Mouse (Mus musculus) neural tube, embryonic 11.5 days (tissue): ENCODE measurements around the gene Akap10. TPM values are rescaled to one million over a fixed set of nuclear protein-coding genes. Genes with fewer than 3 reads are reported as not detected.

Source experiments
- ATAC-seq: fragments of 200-750 bp; cut with Nextera tagmentation; 2 replicates; pipeline ENCODE4 v1.8.0; 2017; ENCODE audit warnings: moderate number of reproducible peaks, mild to moderate bottlenecking, moderate TSS enrichment, moderate library complexity; ENCODE audit not compliant: insufficient read depth, low FRiP score, low TSS enrichment
- DNase-seq: peaks from one replicate; pipeline ENCODE4 v3.0.0-alpha.2; 2015; ENCODE audit warnings: low spot score
- H3K27ac ChIP-seq: fragments of 300-500 bp; sonication (generic); 2 replicates; pipeline ENCODE4 v1.5.1; 2014; ENCODE audit warnings: low read depth, mild to moderate bottlenecking, low read length
- H3K27me3 ChIP-seq: fragments of 300-500 bp; sonication (generic); 2 replicates; pipeline ENCODE4 v1.6.1; 2014; ENCODE audit warnings: mild to moderate bottlenecking, low read length, mixed read lengths; ENCODE audit not compliant: control insufficient read depth, insufficient read depth
- H3K36me3 ChIP-seq: fragments of 300-500 bp; sonication (generic); 2 replicates; pipeline ENCODE4 v1.6.1; 2014; ENCODE audit warnings: mild to moderate bottlenecking, low read length, moderate library complexity, mixed read lengths; ENCODE audit not compliant: control insufficient read depth, insufficient read depth
- H3K4me1 ChIP-seq: fragments of 300-500 bp; sonication (generic); 2 replicates; pipeline ENCODE4 v1.6.1; 2014; ENCODE audit warnings: low read length, mixed read lengths; ENCODE audit not compliant: control insufficient read depth, insufficient read depth
- H3K4me2 ChIP-seq: fragments of 300-500 bp; sonication (generic); 2 replicates; pipeline ENCODE4 v1.6.1; 2014; ENCODE audit warnings: low read depth, mild to moderate bottlenecking, moderate library complexity
- H3K4me3 ChIP-seq: fragments of 300-500 bp; sonication (generic); 2 replicates; pipeline ENCODE4 v1.5.1; 2014; ENCODE audit warnings: low read depth, low read length
- H3K9ac ChIP-seq: fragments of 300-500 bp; sonication (generic); 2 replicates; pipeline ENCODE4 v1.6.1; 2014; ENCODE audit warnings: mild to moderate bottlenecking, low read length
- H3K9me3 ChIP-seq: fragments of 300-500 bp; sonication (generic); 2 replicates; pipeline ENCODE4 v1.6.1; 2016; ENCODE audit warnings: low read length; ENCODE audit not compliant: control insufficient read depth
- WGBS: fragments of 180-500 bp; shearing (Covaris S2); extraction: QIAGEN DNeasy Blood & Tissue Kit; methylation state at CpG from one replicate; pipeline ENCODE4 v1.1.7; 2014; 5-methylcytosine and 5-hydroxymethylcytosine counted together
- polyA plus RNA-seq: library from polyadenylated mRNA; unstranded; fragments of >200 nt; fragmentation: Nextera tagmentation; extraction: Ambion mirVana; gene quantifications from 2 replicates; pipeline ENCODE4 v1.2.1, GENCODE M21; 2014

Gene Akap10
- polyA plus RNA-seq, 1 experiment from 2014 or later = 17.7 TPM

- DNase-seq (no peak), ATAC-seq (no peak)
- Histone ChIP-seq H3K36me3 (peaks cover 2% of the 10 kb centered on the region), H3K9me3 (no peaks in the 10 kb centered on the region), H3K4me3 (no peak overlapping the region), H3K27ac (no peak overlapping the region), H3K4me2 (no peak overlapping the region), H3K27me3 (no peaks in the 10 kb centered on the region), H3K4me1 (no peaks in the 10 kb centered on the region), H3K9ac (no peak overlapping the region)
Observed at GRCm38 (mm10) chr11:61908315-61908714, 21.7 kb downstream of the Akap10 start.

- Histone ChIP-seq H3K9me3 (no peaks in the 10 kb centered on the region), H3K27me3 (no peaks in the 10 kb centered on the region), H3K9ac (no peak overlapping the region), H3K4me3 (no peak overlapping the region), H3K36me3 (peaks cover 2% of the 10 kb centered on the region; the same call in 1 of the 2 replicates), H3K4me1 (no peaks in the 10 kb centered on the region), H3K4me2 (no peak overlapping the region), H3K27ac (no peak overlapping the region)
- 84% methylated on average over 5 of the region's 5 CpGs for WGBS
- DNase-seq (no peak), ATAC-seq (no peak)
Observed at GRCm38 (mm10) chr11:61882183-61882582, 47.9 kb downstream of the Akap10 start.

GRCm38 (mm10) chr11:61879921-61880320 lies 50.1 kb downstream of the Akap10 start:
- Histone ChIP-seq H3K36me3 (peaks cover 4% of the 10 kb centered on the region; the same call in 1 of the 2 replicates), H3K9ac (no peak overlapping the region), H3K27ac (no peak overlapping the region), H3K4me3 (no peak overlapping the region), H3K4me1 (no peaks in the 10 kb centered on the region), H3K4me2 (no peak overlapping the region), H3K27me3 (no peaks in the 10 kb centered on the region), H3K9me3 (no peaks in the 10 kb centered on the region)
- ATAC-seq (no peak), DNase-seq (no peak)

- Histone ChIP-seq H3K36me3 (peaks cover 18% of the 10 kb centered on the region), H3K9me3 (no peaks in the 10 kb centered on the region), H3K27me3 (no peaks in the 10 kb centered on the region), H3K4me2 (no peak overlapping the region), H3K4me1 (no peaks in the 10 kb centered on the region), H3K4me3 (no peak overlapping the region), H3K27ac (no peak overlapping the region), H3K9ac (no peak overlapping the region)
- ATAC-seq (no peak), DNase-seq (no peak)
- WGBS = 95% methylated on average over 5 of the region's 5 CpGs
Observed at GRCm38 (mm10) chr11:61871881-61872280, 58.2 kb downstream of the Akap10 start.

- ATAC-seq (no peak), DNase-seq (no peak)
- H3K9me3 ChIP-seq = no peaks in the 10 kb centered on the region
- H3K9ac ChIP-seq = no peak overlapping the region
- H3K4me1 ChIP-seq = no peaks in the 10 kb centered on the region
- H3K4me2 ChIP-seq = no peak overlapping the region
- no peaks in the 10 kb centered on the region for H3K27me3 ChIP-seq
- peaks cover 2% of the 10 kb centered on the region for H3K36me3 ChIP-seq
- H3K27ac ChIP-seq = no peak overlapping the region
- no peak overlapping the region for H3K4me3 ChIP-seq
Observed at GRCm38 (mm10) chr11:61866856-61867255, 63.2 kb downstream of the Akap10 start.

GRCm38 (mm10) chr11:61861781-61862547 lies 68.1 kb downstream of the Akap10 start:
- no peak overlapping the region for H3K27ac ChIP-seq
- no peak overlapping the region for H3K9ac ChIP-seq
- H3K4me2 ChIP-seq = no peak overlapping the region
- no peak for DNase-seq
- H3K4me3 ChIP-seq = no peak overlapping the region
- H3K27me3 ChIP-seq = no peaks in the 10 kb centered on the region
- no peak for ATAC-seq
- H3K9me3 ChIP-seq = no peaks in the 10 kb centered on the region
- H3K4me1 ChIP-seq = no peaks in the 10 kb centered on the region
- no peaks in the 10 kb centered on the region for H3K36me3 ChIP-seq
- WGBS = 79% methylated on average over 6 of the region's 6 CpGs

- WGBS = 79% methylated on average over 1 of the region's 1 CpGs
- Histone ChIP-seq H3K27ac (no peak overlapping the region), H3K4me2 (no peak overlapping the region), H3K4me1 (no peaks in the 10 kb centered on the region), H3K9ac (no peak overlapping the region), H3K9me3 (no peaks in the 10 kb centered on the region), H3K27me3 (no peaks in the 10 kb centered on the region), H3K36me3 (no peaks in the 10 kb centered on the region), H3K4me3 (no peak overlapping the region)
- ATAC-seq (no peak), DNase-seq (no peak)
Observed at GRCm38 (mm10) chr11:61859316-61859715, 70.7 kb downstream of the Akap10 start.

- H3K27ac ChIP-seq = no peak overlapping the region
- H3K36me3 ChIP-seq = no peaks in the 10 kb centered on the region
- peak overlapping the region; percentile 70 for H3K4me2 ChIP-seq
- no peak for ATAC-seq
- H3K9me3 ChIP-seq = no peaks in the 10 kb centered on the region
- H3K9ac ChIP-seq = peak overlapping the region; percentile 77
- WGBS = 51% methylated on average over 6 of the region's 6 CpGs
- no peaks in the 10 kb centered on the region for H3K4me1 ChIP-seq
- no peaks in the 10 kb centered on the region for H3K27me3 ChIP-seq
- peak overlapping the region; percentile 65 for H3K4me3 ChIP-seq
- DNase-seq = no peak
Observed at GRCm38 (mm10) chr11:61855539-61855938, 74.5 kb downstream of the Akap10 start.

GRCm38 (mm10) chr11:61854988-61855411 lies 75.1 kb downstream of the Akap10 start, which contains the start of gene Ulk2:
Gene Ulk2 (minus strand): TSS chr11:61855073.
- Histone ChIP-seq H3K9me3 (no peaks in the 10 kb centered on the region), H3K27ac (peak within 1 kb of the TSS; percentile 91), H3K27me3 (no peaks in the 10 kb centered on the region), H3K4me2 (peak within 1 kb of the TSS; percentile 70), H3K9ac (peak within 1 kb of the TSS; percentile 77), H3K4me3 (peak within 1 kb of the TSS; percentile 65), H3K4me1 (no peaks in the 10 kb centered on the region), H3K36me3 (no peaks in the 10 kb centered on the region)
- ATAC-seq (peak; percentile 81), DNase-seq (peak; percentile 94)
- under 1% methylated on average over 58 of the region's 58 CpGs for WGBS
